Mouse (Mus musculus) hindbrain, postnatal 0 days (tissue): Measurements from ENCODE around the gene Fancf. TPM values are rescaled to one million over a fixed set of nuclear protein-coding genes. Genes with fewer than 3 reads are reported as not detected.

Experiments used
- ATAC-seq: fragments of 200-750 bp; cut with Nextera tagmentation; 2 replicates; pipeline ENCODE4 v1.8.0; 2017; ENCODE audit warnings: mild to moderate bottlenecking, moderate TSS enrichment, moderate library complexity
- DNase-seq: peaks from one replicate; pipeline ENCODE4 v3.0.0-alpha.2; 2015; ENCODE audit warnings: low spot score
- H3K27ac ChIP-seq: fragments of 300-500 bp; sonication (generic); 2 replicates; pipeline ENCODE4 v1.5.1; 2014; ENCODE audit warnings: mild to moderate bottlenecking
- H3K27me3 ChIP-seq: fragments of 300-500 bp; sonication (generic); 2 replicates; pipeline ENCODE4 v1.6.1; 2014; ENCODE audit warnings: low read length, mixed read lengths; ENCODE audit not compliant: insufficient read depth
- H3K36me3 ChIP-seq: fragments of 300-500 bp; sonication (generic); 2 replicates; pipeline ENCODE4 v1.6.1; 2014; ENCODE audit warnings: low read length, mixed read lengths; ENCODE audit not compliant: insufficient read depth
- H3K4me1 ChIP-seq: fragments of 300-500 bp; sonication (generic); 2 replicates; pipeline ENCODE4 v1.6.1; 2014; ENCODE audit warnings: antibody characterized with exemption, low read length, mixed read lengths; ENCODE audit not compliant: insufficient read depth
- H3K4me2 ChIP-seq: fragments of 300-500 bp; sonication (generic); 2 replicates; pipeline ENCODE4 v1.6.1; 2014; ENCODE audit warnings: low read depth, mild to moderate bottlenecking, low read length, moderate library complexity, mixed read lengths
- H3K4me3 ChIP-seq: fragments of 300-500 bp; sonication (generic); 2 replicates; pipeline ENCODE4 v1.5.1; 2014; ENCODE audit warnings: low read length
- H3K9ac ChIP-seq: fragments of 300-500 bp; sonication (generic); replicated peaks from 2 replicates; pipeline ENCODE4 v1.6.1; 2014; ENCODE audit warnings: mild to moderate bottlenecking, low read length, moderate library complexity, mixed read lengths
- H3K9me3 ChIP-seq: fragments of 300-500 bp; sonication (generic); 2 replicates; pipeline ENCODE4 v1.6.1; 2016; ENCODE audit warnings: low read length, mixed read lengths
- CTCF ChIP-seq: IDR thresholded peaks from 2 replicates; pipeline ENCODE4 v1.5.1; 2016; ENCODE audit warnings: antibody characterized with exemption, control low read depth, low read depth
- WGBS: fragments of 180-500 bp; shearing (Covaris S2); extraction: QIAGEN DNeasy Blood & Tissue Kit; methylation state at CpG from one replicate; pipeline ENCODE4 v1.1.7; 2014; 5-methylcytosine and 5-hydroxymethylcytosine counted together
- polyA plus RNA-seq: library from polyadenylated mRNA; unstranded; fragments of >200 nt; fragmentation: Nextera tagmentation; extraction: Ambion mirVana; gene quantifications from 2 replicates; pipeline ENCODE4 v1.2.1, GENCODE M21; 2015
- total RNA-seq: library from RNA; depleted of rRNA; stranded (reverse); fragments of >200 nt; gene quantifications from 2 replicates; pipeline ENCODE4 v1.2.3, GENCODE M21; 2014

Fancf gene
- total and polyA plus RNA-seq, 2 experiments from 2014 or later = 7.1 to 12.8 TPM

DNA sequence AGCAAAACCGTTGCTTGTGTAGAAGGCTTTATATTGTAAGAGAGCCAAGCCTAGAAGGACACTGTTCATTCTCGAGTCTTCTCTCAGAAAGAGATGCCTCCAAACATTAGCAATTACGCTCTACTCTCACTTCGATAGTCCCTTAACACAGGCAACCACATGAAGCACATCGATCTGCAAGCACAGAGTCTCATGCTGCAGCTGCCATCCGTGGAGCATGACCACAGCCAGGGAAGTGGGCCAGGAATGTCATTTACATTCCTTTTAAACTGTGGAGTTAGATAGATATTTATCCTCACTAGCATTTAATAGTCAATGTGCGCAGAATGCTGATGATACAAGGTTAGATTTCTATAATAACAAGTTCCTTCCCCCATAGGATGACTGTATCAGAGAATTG is 21.6 kb downstream of the Fancf start:
- Histone ChIP-seq H3K4me1 (no peaks in the 10 kb centered on the region), H3K36me3 (no peaks in the 10 kb centered on the region), H3K4me3 (no peak overlapping the region), H3K9ac (no peak overlapping the region), H3K9me3 (no peaks in the 10 kb centered on the region), H3K4me2 (no peak overlapping the region), H3K27me3 (no peaks in the 10 kb centered on the region), H3K27ac (peak overlapping the region; percentile 18; the same call in 1 of the 2 replicates)
- DNase-seq = peak; percentile 48
- TF ChIP-seq CTCF = no peak
- 49% methylated on average over 7 of the region's 7 CpGs for WGBS
- ATAC-seq = no peak

DNA sequence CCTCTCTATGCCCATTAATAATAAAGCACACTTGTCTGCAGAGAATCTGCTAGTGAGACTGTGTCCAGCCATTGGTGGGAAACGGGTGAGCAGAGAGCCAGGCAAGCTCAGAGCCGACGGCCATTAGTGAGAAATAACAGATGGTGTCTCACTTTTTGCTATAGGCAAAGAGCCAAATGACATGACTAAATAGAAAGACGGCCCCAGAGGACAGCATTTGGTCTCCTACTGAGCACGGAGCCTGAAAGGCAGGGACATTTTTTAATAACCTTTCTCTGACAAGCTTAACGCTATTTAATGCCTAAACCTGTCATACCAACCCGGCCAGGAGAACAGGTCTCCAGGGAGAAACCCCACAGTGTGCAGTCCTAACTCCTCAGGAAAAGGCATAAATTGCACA is 30.1 kb downstream of the Fancf start:
- Histone ChIP-seq H3K4me3 (no peak overlapping the region), H3K4me1 (peaks cover 8% of the 10 kb centered on the region), H3K36me3 (no peaks in the 10 kb centered on the region), H3K4me2 (peak overlapping the region; percentile 21; the same call in 1 of the 2 replicates), H3K9ac (no peak overlapping the region), H3K9me3 (no peaks in the 10 kb centered on the region), H3K27ac (no peak overlapping the region), H3K27me3 (no peaks in the 10 kb centered on the region)
- ATAC-seq (peak; percentile 64; the same call in 1 of the 2 replicates), DNase-seq (peak; percentile 74)
- 15% methylated on average over 7 of the region's 7 CpGs for WGBS
- no peak for TF ChIP-seq CTCF

DNA sequence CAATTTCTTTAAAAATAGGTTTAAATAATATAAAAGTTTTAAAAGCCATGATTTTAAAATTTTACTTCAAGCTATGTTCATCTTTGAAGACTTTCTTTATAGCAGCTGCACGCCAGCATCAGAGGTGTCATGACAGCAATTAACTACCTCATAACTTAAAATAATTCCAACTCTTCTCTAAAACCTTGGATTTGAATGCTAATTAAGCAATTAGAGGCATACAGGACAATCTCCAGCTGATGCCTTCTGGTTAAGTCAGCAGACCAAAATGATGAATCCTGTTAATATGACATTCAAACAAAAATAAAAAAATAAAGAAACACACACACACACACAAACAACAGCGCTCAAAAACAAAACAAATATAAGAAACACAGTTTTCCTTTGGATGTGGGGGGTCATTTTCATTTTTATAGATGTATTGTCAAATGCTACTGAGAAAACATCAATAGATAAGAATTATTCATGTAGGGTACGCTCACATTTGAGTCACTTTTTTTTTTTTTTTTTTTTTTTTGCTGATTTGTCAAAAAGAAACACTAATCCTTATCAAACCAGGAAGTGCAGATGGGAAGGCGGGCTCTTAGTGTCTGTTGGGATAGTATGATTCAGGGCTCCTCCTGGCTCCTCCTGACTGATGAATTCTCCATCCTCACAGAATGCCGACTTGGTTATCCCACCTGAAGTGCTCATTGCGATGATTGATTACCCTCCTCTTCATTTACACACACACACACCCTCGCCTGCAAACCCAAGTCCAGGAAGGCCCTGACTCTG is 38.3 kb downstream of the Fancf start:
- ATAC-seq = no peak
- no peak for TF ChIP-seq CTCF
- peak; percentile 16 for DNase-seq
- no peaks in the 10 kb centered on the region for H3K9me3 ChIP-seq
- no peak overlapping the region for H3K27ac ChIP-seq
- H3K4me1 ChIP-seq = peaks cover 3% of the 10 kb centered on the region; the same call in 1 of the 2 replicates
- no peak overlapping the region for H3K9ac ChIP-seq
- 59% methylated on average over 7 of the region's 7 CpGs for WGBS
- H3K4me2 ChIP-seq = no peak overlapping the region
- H3K4me3 ChIP-seq = no peak overlapping the region
- H3K27me3 ChIP-seq = no peaks in the 10 kb centered on the region
- no peaks in the 10 kb centered on the region for H3K36me3 ChIP-seq

DNA sequence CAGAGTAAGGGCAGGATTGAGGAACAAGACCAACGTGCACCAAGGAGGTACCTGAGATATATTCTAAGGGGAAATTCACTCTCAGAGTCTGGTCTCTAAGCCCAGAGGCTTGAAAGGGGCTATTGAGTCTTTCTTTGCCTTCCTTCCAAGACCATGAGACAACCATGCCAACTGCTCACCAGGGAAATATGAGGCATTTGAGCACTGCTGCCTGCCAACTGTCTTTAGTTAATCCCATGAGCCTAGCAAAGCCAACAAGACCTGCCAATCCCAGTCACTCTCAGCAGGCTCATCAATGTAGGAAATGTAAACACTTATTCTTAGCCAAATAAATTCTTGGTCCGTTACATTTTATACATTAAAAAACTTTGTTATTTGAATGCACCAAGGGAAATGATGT is 40.6 kb downstream of the Fancf start:
- WGBS = 43% methylated on average over 2 of the region's 2 CpGs
- no peak overlapping the region for H3K4me2 ChIP-seq
- no peak for TF ChIP-seq CTCF
- ATAC-seq (no peak), DNase-seq (peak; percentile 56)
- H3K27me3 ChIP-seq = no peaks in the 10 kb centered on the region
- H3K27ac ChIP-seq = no peak overlapping the region
- H3K9me3 ChIP-seq = no peaks in the 10 kb centered on the region
- H3K4me1 ChIP-seq = peaks cover 3% of the 10 kb centered on the region; the same call in 1 of the 2 replicates
- no peak overlapping the region for H3K9ac ChIP-seq
- no peaks in the 10 kb centered on the region for H3K36me3 ChIP-seq
- no peak overlapping the region for H3K4me3 ChIP-seq

DNA sequence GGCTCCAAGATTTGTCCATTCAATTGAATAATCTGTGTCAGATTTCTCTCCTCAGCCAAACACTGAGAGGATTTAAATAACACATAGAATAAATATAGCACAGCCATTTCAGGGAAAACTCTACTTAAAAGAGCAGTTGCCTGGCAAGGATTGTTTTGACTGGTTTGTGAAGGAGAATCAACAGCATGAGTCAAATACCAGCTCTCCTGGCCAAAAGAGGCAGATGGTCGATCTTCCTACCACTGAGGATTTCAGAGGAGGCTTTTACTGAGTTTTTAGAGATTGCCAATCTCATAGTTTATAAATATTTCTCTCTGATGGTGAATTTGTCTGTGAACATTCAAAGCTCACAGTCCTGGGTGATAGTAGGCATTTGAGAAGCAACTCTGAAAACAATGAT is 42.2 kb downstream of the Fancf start:
- WGBS = 56% methylated on average over 1 of the region's 1 CpGs
- ATAC-seq = no peak

DNA sequence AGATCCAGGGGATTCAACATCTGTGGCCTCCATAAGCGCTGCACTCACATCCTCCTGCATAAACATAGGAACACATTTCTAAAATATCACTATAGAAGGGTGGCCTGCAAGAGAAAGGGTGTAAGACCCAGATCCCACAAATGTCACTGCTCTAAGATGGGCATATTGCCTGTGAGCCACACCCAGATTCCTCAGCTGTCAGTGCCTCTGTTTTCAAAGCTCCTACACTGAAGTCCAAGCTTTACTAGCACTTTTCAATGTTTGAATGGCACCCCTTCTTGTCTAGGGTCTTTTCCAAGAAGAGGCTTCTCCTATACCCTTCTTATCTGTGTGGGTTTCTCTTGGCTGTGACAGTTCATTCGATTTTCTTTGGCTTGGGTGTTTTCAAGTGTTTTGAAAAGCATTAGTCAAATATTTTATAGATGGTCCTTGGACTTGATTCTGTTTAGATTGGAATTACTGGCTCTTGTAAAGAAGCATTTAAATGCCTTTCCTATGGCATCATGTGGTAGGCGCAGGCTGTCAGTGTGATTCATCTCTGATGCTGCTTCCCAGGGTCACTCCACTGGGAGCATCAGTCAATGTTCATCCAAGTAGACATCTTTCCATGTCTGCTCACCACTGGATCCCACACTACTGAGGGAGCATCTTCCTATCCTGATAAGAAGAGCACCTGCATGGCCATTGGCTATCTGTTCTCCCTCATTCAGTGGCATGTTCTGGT is 43.7 kb downstream of the Fancf start:
- Histone ChIP-seq H3K9ac (no peak overlapping the region), H3K4me3 (no peak overlapping the region), H3K27ac (no peak overlapping the region), H3K36me3 (no peaks in the 10 kb centered on the region), H3K4me1 (peaks cover 3% of the 10 kb centered on the region; the same call in 1 of the 2 replicates), H3K4me2 (no peak overlapping the region), H3K9me3 (no peaks in the 10 kb centered on the region), H3K27me3 (no peaks in the 10 kb centered on the region)
- ATAC-seq = no peak
- no peak for DNase-seq
- no peak for TF ChIP-seq CTCF
- WGBS = 73% methylated on average over 3 of the region's 3 CpGs

More for the DNA sequence above, 42.2 kb downstream of the Fancf start:
- no peak overlapping the region for H3K27ac ChIP-seq
- no peaks in the 10 kb centered on the region for H3K9me3 ChIP-seq
- peak; percentile 26 for DNase-seq
- H3K4me1 ChIP-seq = peaks cover 3% of the 10 kb centered on the region; the same call in 1 of the 2 replicates
- H3K36me3 ChIP-seq = no peaks in the 10 kb centered on the region
- no peak overlapping the region for H3K4me3 ChIP-seq
- no peak for TF ChIP-seq CTCF
- H3K9ac ChIP-seq = no peak overlapping the region
- no peak overlapping the region for H3K4me2 ChIP-seq
- no peaks in the 10 kb centered on the region for H3K27me3 ChIP-seq
